Mouse (Mus musculus) right cerebral cortex, postnatal 10 days (tissue): ENCODE measurements at regions not wholly inside any gene's neighbourhood (a gene's known extent, or its start where the extent isn't known, plus 50 kb on each side); places are given as distances from the start of the nearest gene placed in this dataset.

Experiments
- DNase-seq, 2 experiments: peaks; one replicate each; pipeline ENCODE4 v3.0.0; 2021; ENCODE audit warnings: low spot score in 2 of 2

DNA sequence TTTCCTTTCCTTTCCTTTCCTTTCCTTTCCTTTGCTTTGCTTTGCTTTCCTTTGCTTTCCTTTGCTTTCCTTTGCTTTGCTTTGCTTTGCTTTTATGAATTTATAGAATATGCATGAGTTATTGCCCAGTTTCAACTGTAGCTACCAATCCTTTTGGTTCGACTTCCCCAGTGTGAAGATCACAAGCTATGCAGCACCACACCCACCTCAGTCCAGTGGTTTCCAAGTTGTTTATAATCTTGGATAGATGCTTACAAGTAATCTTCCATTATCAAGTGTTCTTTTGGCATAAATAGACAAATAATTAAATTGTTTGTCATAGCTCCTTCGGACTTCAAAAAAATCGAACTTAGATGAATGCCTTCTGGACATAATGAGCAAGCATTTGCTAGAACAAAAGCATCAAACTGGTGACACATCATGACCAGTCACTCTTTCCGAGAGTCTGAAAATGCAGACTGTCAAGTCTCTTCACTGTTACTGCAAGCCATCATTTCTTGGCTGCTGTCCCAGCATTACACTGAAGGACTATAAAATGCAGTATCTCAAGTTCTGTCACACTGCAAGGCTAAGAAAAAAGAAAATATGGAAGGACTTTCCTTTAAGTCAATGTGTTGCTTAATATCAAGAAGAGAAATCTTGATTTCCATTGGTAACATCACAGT, 1169.1 kb downstream of the Zfp704 start:
- peak; percentile 30 to 33 for DNase-seq
